Mouse (Mus musculus) megakaryocyte, embryonic 14.5 days (primary cell): Measurements from ENCODE around the gene Clasp2. TPM values are rescaled to one million over a fixed set of nuclear protein-coding genes. Genes with fewer than 3 reads are reported as not detected.

Source experiments
- H3K27me3 ChIP-seq: replicated peaks from 2 replicates; pipeline ENCODE3; 2012; ENCODE audit warnings: inconsistent platforms
- H3K36me3 ChIP-seq: replicated peaks from 2 replicates; pipeline ENCODE3; 2012; ENCODE audit warnings: low read length, inconsistent platforms, mixed read lengths
- H3K4me1 ChIP-seq: 2 replicates; pipeline ENCODE4 v1.6.1; 2012; ENCODE audit warnings: inconsistent platforms
- H3K4me3 ChIP-seq: replicated peaks from 2 replicates; pipeline ENCODE3; 2012; ENCODE audit warnings: moderate library complexity, mild to moderate bottlenecking, inconsistent platforms
- H3K9me3 ChIP-seq: 2 replicates; pipeline ENCODE4 v1.6.1; 2012; ENCODE audit warnings: inconsistent platforms
- FLI1 ChIP-seq: IDR thresholded peaks from 2 replicates; pipeline ENCODE4 v1.6.1; 2012; ENCODE audit warnings: low read length, inconsistent platforms, mixed read lengths
- GATA1 ChIP-seq: IDR thresholded peaks from 3 replicates; pipeline ENCODE4 v1.6.1; 2012; ENCODE audit warnings: mixed read lengths, low read length, inconsistent platforms, borderline replicate concordance
- polyA plus RNA-seq: library from polyadenylated mRNA; stranded (reverse); fragments of >175 nt; gene quantifications from 2 replicates; pipeline ENCODE4 v1.2.3, GENCODE M21; 2012; ENCODE audit warnings: low replicate concordance; ENCODE audit not compliant: insufficient read depth

The Clasp2 gene
- polyA plus RNA-seq, 1 experiment, result 1.4 TPM

DNA sequence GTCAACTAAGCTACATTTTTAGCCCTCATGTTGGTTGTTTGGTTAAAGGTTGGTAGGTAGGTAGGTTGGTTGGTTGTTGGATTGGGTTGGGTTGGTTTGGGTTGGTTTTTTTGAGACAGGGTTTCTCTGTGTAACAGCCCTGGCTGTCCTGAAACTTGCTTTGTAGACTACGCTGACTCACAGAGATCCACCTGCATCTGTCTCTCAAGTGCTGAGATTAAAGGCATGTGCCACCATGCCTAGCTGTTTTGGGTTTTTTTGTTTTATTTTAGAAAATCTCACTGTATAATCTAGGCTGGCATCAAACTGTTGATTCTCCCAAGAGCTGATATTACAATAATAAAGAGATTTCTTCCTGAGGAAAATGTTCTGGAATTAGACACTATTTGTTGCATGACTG is 202.1 kb downstream of the Clasp2 start:
- no peaks in the 10 kb centered on the region for H3K9me3 ChIP-seq
- H3K4me3 ChIP-seq, result no peak overlapping the region
- H3K27me3 ChIP-seq, result no peaks in the 10 kb centered on the region
- peaks cover 77% of the 10 kb centered on the region for H3K36me3 ChIP-seq
- TF ChIP-seq GATA1, result no peak
- no peak for TF ChIP-seq FLI1
- peaks cover 69% of the 10 kb centered on the region for H3K4me1 ChIP-seq

DNA sequence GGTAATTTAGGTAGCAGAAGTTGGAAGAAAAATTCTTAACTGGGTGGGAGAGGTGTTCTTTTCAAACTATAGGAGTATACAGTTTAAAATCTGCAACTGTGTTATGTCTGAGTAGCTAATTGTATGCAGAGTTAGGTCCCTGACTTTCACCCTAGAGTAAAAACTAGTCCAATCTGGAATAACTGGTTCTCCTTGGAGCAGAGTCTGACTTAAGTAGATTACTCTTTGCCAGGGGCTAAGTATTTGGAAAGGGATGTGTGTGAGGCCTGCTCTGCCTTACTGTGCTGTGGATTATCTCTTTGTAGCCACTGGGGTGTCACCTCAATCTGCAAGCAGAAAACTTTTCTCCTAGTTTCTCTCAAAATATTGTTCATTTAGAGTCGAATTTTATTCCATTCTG is 205.9 kb downstream of the Clasp2 start:
- TF ChIP-seq GATA1 (no peak), FLI1 (no peak)
- H3K9me3 ChIP-seq, result no peaks in the 10 kb centered on the region
- no peaks in the 10 kb centered on the region for H3K27me3 ChIP-seq
- H3K4me3 ChIP-seq, result no peak overlapping the region
- H3K4me1 ChIP-seq, result peaks cover 37% of the 10 kb centered on the region
- peaks cover 86% of the 10 kb centered on the region for H3K36me3 ChIP-seq

DNA sequence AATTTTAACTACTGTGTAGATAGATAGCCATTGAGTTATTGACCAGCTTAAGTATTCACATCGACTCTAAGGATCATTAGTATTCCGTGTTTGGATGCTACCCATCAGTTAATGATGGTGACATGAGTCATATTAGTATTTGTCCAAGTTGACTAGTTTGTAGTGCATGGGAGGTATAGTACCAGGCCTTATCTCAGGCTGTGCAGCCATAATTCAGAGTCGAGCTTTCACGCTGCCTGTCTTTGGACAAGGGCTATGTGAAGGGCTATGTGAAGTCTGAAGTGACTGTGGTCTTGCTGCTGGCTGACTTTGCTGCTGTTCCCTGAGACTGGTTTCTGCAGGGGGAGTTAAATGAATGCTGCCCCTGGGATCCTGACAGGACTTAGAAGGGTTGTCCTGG is 216.5 kb downstream of the Clasp2 start:
- H3K36me3 ChIP-seq, result peaks cover 98% of the 10 kb centered on the region
- TF ChIP-seq GATA1, result no peak
- TF ChIP-seq FLI1, result no peak
- no peaks in the 10 kb centered on the region for H3K27me3 ChIP-seq
- no peak overlapping the region for H3K4me3 ChIP-seq
- peaks cover 25% of the 10 kb centered on the region for H3K4me1 ChIP-seq
- H3K9me3 ChIP-seq, result no peaks in the 10 kb centered on the region

DNA sequence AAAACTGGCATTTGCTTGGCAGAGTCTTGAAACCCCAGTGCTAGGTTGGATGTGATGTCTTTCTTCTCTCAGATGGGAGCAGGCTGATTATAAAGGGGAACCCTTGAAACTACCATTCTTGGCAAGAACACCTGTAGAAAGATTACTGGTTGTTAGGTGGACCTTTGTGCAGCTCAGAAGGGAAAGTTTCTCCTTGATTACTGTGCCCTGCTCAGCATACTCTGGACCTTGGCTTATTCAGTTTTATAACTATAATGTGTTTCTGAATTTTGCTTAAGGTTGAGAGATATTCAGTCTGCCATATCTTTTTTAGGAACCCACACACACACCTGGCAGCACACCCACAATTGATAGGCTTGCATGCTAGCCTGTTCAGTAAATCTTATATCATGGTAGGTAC is 222.4 kb downstream of the Clasp2 start:
- TF ChIP-seq FLI1 (no peak), GATA1 (no peak)
- Histone ChIP-seq H3K4me1 (peaks cover 45% of the 10 kb centered on the region), H3K9me3 (no peaks in the 10 kb centered on the region), H3K36me3 (peaks cover 100% of the 10 kb centered on the region), H3K4me3 (no peak overlapping the region), H3K27me3 (no peaks in the 10 kb centered on the region)

DNA sequence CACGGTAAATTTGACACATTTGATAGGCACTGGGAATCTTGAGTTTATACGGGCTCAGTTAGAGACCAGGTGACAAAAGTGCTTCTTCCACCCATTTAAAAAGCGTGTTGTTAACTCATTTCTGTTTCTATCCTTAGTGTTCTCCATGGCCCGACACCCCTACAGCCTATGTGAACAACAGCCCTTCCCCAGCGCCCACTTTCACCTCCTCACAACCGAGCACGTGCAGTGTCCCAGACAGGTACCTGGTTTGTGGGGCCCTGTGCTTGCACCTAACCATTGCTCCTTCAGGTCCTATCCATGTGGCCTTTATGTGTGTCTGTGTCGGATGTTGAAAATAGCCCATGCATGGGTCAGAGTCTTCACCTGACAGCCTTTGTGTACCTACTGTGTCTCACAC is 223.1 kb downstream of the Clasp2 start:
- H3K36me3 ChIP-seq, result peaks cover 100% of the 10 kb centered on the region
- H3K4me1 ChIP-seq, result peaks cover 52% of the 10 kb centered on the region
- H3K4me3 ChIP-seq, result no peak overlapping the region
- H3K9me3 ChIP-seq, result no peaks in the 10 kb centered on the region
- TF ChIP-seq GATA1 (no peak), FLI1 (no peak)
- no peaks in the 10 kb centered on the region for H3K27me3 ChIP-seq

DNA sequence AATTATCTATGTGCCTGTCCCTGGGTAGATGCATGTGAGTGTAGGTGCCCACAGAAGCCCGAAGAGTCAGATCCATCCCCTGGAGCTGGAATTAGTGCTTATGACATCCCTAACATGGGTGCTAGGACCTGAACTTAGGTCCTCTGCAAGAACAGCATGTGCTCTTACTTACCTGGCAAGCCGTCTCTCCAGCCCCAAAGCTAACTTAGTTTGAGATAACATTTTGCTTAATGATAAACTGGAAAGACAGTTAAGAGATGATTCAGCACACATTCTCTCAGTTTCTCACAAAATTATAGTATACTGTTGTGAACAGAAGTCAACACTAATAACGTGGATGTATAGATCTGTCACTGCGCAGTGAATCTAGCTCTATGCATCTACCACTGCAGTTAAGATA is 225.6 kb downstream of the Clasp2 start:
- Histone ChIP-seq H3K9me3 (no peaks in the 10 kb centered on the region), H3K4me3 (peak overlapping the region; percentile 59), H3K36me3 (peaks cover 99% of the 10 kb centered on the region), H3K4me1 (peaks cover 75% of the 10 kb centered on the region), H3K27me3 (no peaks in the 10 kb centered on the region)
- TF ChIP-seq GATA1, result no peak
- TF ChIP-seq FLI1, result no peak

DNA sequence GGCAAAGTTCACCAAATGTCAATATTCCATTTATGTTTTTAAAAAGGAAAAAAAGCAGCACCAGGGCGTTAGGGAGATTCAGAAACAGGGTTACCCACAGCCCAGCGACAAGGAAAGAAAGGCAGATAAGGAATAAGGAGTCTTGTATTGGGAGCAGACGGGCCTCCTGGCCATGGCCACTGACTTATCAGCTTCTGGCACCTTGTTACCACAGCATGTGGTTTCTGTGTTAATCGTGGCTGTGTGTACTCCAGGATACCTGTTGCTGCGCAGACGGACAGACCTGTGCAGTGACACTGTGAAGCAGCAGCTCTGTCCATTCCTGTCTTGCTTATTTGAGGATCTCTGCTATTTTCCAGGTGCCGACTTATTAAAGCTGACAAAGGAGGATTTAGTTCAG is 227.7 kb downstream of the Clasp2 start:
- no peaks in the 10 kb centered on the region for H3K9me3 ChIP-seq
- H3K36me3 ChIP-seq, result peaks cover 97% of the 10 kb centered on the region
- TF ChIP-seq GATA1 (no peak; the same call in 2 of the 3 replicates), FLI1 (no peak)
- H3K27me3 ChIP-seq, result no peaks in the 10 kb centered on the region
- H3K4me3 ChIP-seq, result peak overlapping the region; percentile 78
- H3K4me1 ChIP-seq, result peaks cover 77% of the 10 kb centered on the region

Other genes with a start within 250 kb of the Clasp2 start
- gene Pdcd6ip, start 33.2 kb upstream of the Clasp2 start, polyA plus RNA-seq, result 335 and 525 TPM in 2 replicates
- 10.6 and 19.9 TPM in 2 replicates for gene Ubp1, start 189.5 kb downstream of the Clasp2 start, polyA plus RNA-seq